Mouse (Mus musculus): ENCODE data around the gene Gm45808. TPM values are rescaled to one million over a fixed set of nuclear protein-coding genes. Genes with fewer than 3 reads are reported as not detected.
A peak's percentile ranks its signal among the peaks of the same experiment; 100 is the strongest.
"Not testable (repeated sequence)": the region's sequence is repeated elsewhere in the genome, so short reads cannot be mapped to it uniquely, and the experiment has no call there.

Gm45808 gene
- polyA plus RNA-seq (2015; fragmentation: Nextera tagmentation; extraction: Ambion mirVana), result not detected in 2 replicates

DNA sequence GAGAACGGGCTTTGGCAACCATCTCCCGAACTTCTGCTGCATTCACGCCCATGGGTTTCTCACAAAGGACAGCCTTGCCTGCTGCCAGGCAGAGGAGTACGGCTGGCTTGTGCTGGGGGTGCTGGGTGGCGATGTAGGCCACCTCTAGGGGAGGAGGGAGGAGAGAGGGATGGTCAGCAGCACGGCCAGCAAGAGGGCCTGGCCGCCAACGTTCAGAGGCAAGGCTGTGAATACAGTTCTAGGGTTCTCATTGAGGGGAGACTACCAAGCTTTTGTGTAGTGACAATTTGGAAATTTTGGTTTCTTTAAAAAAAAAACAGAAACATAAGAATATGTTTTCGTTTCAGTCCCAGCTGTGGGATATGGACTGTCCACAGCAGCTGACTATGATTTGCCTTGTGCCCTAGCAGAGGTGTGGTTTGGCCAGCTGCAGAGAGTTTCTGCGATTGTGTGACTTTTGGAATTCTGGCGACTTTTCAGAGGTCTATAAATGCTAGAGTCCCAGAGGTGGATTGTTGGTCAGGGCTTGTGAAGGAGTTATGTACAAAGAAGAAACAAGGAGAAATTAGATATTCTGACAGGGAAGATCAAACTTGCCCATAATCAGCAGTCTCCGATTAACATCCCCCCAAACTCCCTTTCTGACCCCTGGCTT is at the start of gene Gm45808:
Gene Gm45808, minus strand, starts transcription at position 51 of the 655 bp plus-strand sequence.
- 85% methylated on average over 12 of the region's 12 CpGs for WGBS
- H3K27me3 ChIP-seq (replicated peaks; ENCODE audit: control insufficient read depth, insufficient read depth, low read length), result no peaks in the 10 kb centered on the region
- no peak within 1 kb of the TSS for H3K4me3 ChIP-seq (ENCODE audit: low read length)
- no peaks in the 10 kb centered on the region for H3K36me3 ChIP-seq (ENCODE audit: control insufficient read depth, insufficient read depth, low read length)
- no peak within 1 kb of the TSS for H3K27ac ChIP-seq (ENCODE audit: low read length)
- no peak for ATAC-seq
- H3K9me3 ChIP-seq (ENCODE audit: control insufficient read depth, low read length), result no peaks in the 10 kb centered on the region
- no peak within 1 kb of the TSS for H3K9ac ChIP-seq (ENCODE audit: low read depth, low read length)
- H3K4me1 ChIP-seq (ENCODE audit: control insufficient read depth, insufficient read depth, low read length), result peaks cover 22% of the 10 kb centered on the region
- H3K4me2 ChIP-seq (ENCODE audit: low read depth, low read length), result no peak within 1 kb of the TSS

DNA sequence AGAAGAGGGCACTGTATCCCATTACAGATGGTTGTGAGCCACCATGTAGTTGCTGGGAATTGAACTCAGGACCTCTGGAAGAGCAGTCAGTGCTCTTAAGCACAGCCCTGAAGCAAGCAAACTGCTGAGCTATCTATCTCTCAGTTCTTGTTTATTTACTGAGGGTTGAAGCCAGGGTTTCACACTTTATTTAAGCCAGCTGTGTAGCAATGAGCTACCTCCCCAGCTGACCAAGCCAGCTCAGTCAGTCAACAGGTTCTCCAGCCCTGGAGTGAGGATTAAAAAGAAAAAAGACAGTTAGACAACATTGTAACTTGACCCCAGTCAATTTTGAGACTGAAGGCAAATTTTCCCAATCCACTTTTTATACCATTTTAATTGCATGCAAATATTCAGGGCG is 49.1 kb upstream of the Gm45808 start:
- peaks cover 6% of the 10 kb centered on the region for H3K4me1 ChIP-seq (ENCODE audit: control insufficient read depth, insufficient read depth, low read length)
- no peaks in the 10 kb centered on the region for H3K36me3 ChIP-seq (ENCODE audit: control insufficient read depth, insufficient read depth, low read length)
- no peak overlapping the region for H3K9ac ChIP-seq (ENCODE audit: low read depth, low read length)
- H3K4me2 ChIP-seq (ENCODE audit: low read depth, low read length), result no peak overlapping the region
- WGBS, result 81% methylated on average over 1 of the region's 1 CpGs
- no peaks in the 10 kb centered on the region for H3K9me3 ChIP-seq (ENCODE audit: control insufficient read depth, low read length)
- H3K27me3 ChIP-seq (replicated peaks; ENCODE audit: control insufficient read depth, insufficient read depth, low read length), result no peaks in the 10 kb centered on the region
- no peak overlapping the region for H3K27ac ChIP-seq (ENCODE audit: low read length)
- ATAC-seq, result no peak
- no peak overlapping the region for H3K4me3 ChIP-seq (ENCODE audit: low read length)

DNA sequence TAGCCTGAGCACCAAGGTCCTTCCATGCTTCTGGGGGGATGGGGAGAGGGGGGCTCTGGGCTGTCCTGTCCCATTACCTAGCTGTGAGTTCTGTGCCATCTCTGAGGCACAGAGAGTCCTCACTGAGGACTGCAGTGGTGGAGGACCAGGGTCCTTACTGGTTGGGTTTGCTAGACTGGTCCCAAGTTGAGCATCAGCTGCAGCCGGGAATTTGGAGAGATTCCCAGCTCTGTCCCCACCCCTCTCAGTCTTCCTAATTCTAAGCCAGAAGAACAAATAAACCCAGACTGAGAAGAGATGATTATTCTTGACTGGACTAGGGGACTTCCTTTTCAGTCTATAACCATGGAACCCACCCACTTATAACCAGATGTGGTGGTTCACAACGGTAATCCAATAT is 44.0 kb upstream of the Gm45808 start:
- Histone ChIP-seq H3K4me1 (ENCODE audit: control insufficient read depth, insufficient read depth, low read length) (peaks cover 11% of the 10 kb centered on the region; the same call in 1 of the 2 replicates), H3K9me3 (ENCODE audit: control insufficient read depth, low read length) (no peaks in the 10 kb centered on the region), H3K4me3 (ENCODE audit: low read length) (no peak overlapping the region), H3K27ac (ENCODE audit: low read length) (no peak overlapping the region; the same call in 1 of the 2 replicates), H3K36me3 (ENCODE audit: control insufficient read depth, insufficient read depth, low read length) (no peaks in the 10 kb centered on the region), H3K4me2 (ENCODE audit: low read depth, low read length) (no peak overlapping the region), H3K27me3 (replicated peaks; ENCODE audit: control insufficient read depth, insufficient read depth, low read length) (no peaks in the 10 kb centered on the region), H3K9ac (ENCODE audit: low read depth, low read length) (peak overlapping the region; percentile 29; the same call in 1 of the 2 replicates)
- ATAC-seq, result no peak
- WGBS, result 51% methylated on average over 2 of the region's 2 CpGs

GRCm38 (mm10) chr7:45529461-45529860 is 42.9 kb upstream of the Gm45808 start:
- Histone ChIP-seq H3K4me1 (ENCODE audit: control insufficient read depth, insufficient read depth, low read length) (peaks cover 21% of the 10 kb centered on the region), H3K4me3 (ENCODE audit: low read length) (no peak overlapping the region), H3K9me3 (ENCODE audit: control insufficient read depth, low read length) (no peaks in the 10 kb centered on the region), H3K4me2 (ENCODE audit: low read depth, low read length) (no peak overlapping the region; the same call in 1 of the 2 replicates), H3K36me3 (ENCODE audit: control insufficient read depth, insufficient read depth, low read length) (no peaks in the 10 kb centered on the region), H3K27ac (ENCODE audit: low read length) (no peak overlapping the region; the same call in 1 of the 2 replicates), H3K27me3 (replicated peaks; ENCODE audit: control insufficient read depth, insufficient read depth, low read length) (no peaks in the 10 kb centered on the region), H3K9ac (ENCODE audit: low read depth, low read length) (peak overlapping the region; percentile 55)
- no peak for ATAC-seq
- WGBS, result 21% methylated on average over 6 of the region's 6 CpGs

DNA sequence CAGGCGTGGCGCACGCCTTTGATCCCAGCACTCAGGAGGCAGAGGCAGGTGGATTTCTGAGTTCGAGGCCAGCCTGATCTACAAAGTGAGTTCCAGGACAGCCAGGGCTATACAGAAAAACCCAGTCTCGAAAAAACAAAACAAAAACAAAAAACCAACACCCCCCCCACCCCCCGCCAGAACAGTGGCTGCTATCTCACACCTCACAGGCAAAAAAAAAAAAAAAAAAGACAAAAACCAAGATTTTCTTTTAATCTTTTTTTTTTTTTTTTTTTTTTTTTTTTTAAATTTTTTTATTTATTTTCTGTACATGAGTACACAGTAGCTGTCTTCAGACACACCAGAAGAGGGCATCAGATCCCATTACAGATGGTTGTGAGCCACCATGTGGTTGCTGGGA is 40.6 kb upstream of the Gm45808 start:
- not testable (repeated sequence) for H3K4me3 ChIP-seq (ENCODE audit: low read length); H3K9me3 ChIP-seq (ENCODE audit: control insufficient read depth, low read length); H3K4me2 ChIP-seq (ENCODE audit: low read depth, low read length); H3K36me3 ChIP-seq (ENCODE audit: control insufficient read depth, insufficient read depth, low read length); ATAC-seq; H3K27me3 ChIP-seq (replicated peaks; ENCODE audit: control insufficient read depth, insufficient read depth, low read length); H3K9ac ChIP-seq (ENCODE audit: low read depth, low read length)
- 89% methylated on average over 6 of the region's 6 CpGs for WGBS
- H3K27ac ChIP-seq (ENCODE audit: low read length), result 0 out of 2 replicates have a peak overlapping the region, but pooled peaks have one; percentile 3
- peaks cover 30% of the 10 kb centered on the region for H3K4me1 ChIP-seq (ENCODE audit: control insufficient read depth, insufficient read depth, low read length)

- Histone ChIP-seq H3K27me3 (replicated peaks; ENCODE audit: control insufficient read depth, insufficient read depth, low read length) (no peaks in the 10 kb centered on the region), H3K4me2 (ENCODE audit: low read depth, low read length) (peak overlapping the region; percentile 93), H3K4me1 (ENCODE audit: control insufficient read depth, insufficient read depth, low read length) (peaks cover 30% of the 10 kb centered on the region), H3K27ac (ENCODE audit: low read length) (peak overlapping the region; percentile 95), H3K9me3 (ENCODE audit: control insufficient read depth, low read length) (no peaks in the 10 kb centered on the region), H3K9ac (ENCODE audit: low read depth, low read length) (peak overlapping the region; percentile 97), H3K4me3 (ENCODE audit: low read length) (peak overlapping the region; percentile 87), H3K36me3 (ENCODE audit: control insufficient read depth, insufficient read depth, low read length) (no peaks in the 10 kb centered on the region)
- peak; percentile 17; the same call in 1 of the 2 replicates for ATAC-seq
- WGBS, result 22% methylated on average over 7 of the region's 7 CpGs
Observed at GRCm38 (mm10) chr7:45526474-45527120, 40.0 kb upstream of the Gm45808 start.

DNA sequence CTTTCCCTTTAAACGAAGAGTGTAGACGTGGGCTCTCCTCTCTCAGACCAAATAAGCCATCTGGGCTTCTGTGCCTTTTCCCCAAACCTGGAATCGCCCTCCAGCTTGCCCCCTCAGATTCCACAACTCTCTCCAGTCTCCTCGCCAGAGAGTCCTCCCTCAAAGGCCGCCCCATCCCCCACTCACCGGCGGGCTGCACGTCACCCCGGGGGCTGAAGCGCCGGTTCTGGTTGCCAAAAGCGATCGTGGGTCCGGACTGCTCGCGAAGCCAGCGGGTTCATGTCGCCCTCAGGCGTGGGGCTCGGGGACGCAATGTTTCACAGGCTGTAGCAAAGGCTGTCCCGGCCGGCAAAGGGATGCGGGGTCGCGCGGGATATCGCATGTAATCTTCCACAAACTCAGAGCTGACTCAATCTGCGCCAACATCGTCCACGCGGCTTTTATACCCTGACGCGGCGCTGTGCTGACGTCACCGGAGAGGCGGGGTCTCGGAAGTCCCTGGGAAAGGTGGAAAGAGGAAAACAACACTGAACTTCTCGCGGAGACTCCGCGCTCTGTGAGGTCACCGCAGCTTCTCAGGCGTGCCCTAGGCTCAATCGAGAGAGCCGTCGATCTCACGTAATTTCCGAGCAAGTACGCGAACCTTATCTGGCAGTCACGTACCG is 39.3 kb upstream of the Gm45808 start, which contains the start of the genes Ppp1r15a and Plekha4:
Gene Ppp1r15a, minus strand, starts transcription at position 460 of the 665 bp plus-strand sequence.
Gene Plekha4, plus strand, starts transcription at position 522 of the 665 bp plus-strand sequence.
- no peaks in the 10 kb centered on the region for H3K9me3 ChIP-seq (ENCODE audit: control insufficient read depth, low read length)
- peak within 1 kb of the TSS; percentile 97 for H3K9ac ChIP-seq (ENCODE audit: low read depth, low read length)
- H3K4me3 ChIP-seq (ENCODE audit: low read length), result peak within 1 kb of the TSS; percentile 87
- WGBS, result under 1% methylated on average over 54 of the region's 54 CpGs
- peak within 1 kb of the TSS; percentile 95 for H3K27ac ChIP-seq (ENCODE audit: low read length)
- H3K4me1 ChIP-seq (ENCODE audit: control insufficient read depth, insufficient read depth, low read length), result peaks cover 30% of the 10 kb centered on the region
- H3K4me2 ChIP-seq (ENCODE audit: low read depth, low read length), result peak within 1 kb of the TSS; percentile 93
- H3K27me3 ChIP-seq (replicated peaks; ENCODE audit: control insufficient read depth, insufficient read depth, low read length), result no peaks in the 10 kb centered on the region
- peak; percentile 87 for ATAC-seq
- no peaks in the 10 kb centered on the region for H3K36me3 ChIP-seq (ENCODE audit: control insufficient read depth, insufficient read depth, low read length)

- no peak for ATAC-seq
- peaks cover 24% of the 10 kb centered on the region for H3K4me1 ChIP-seq (ENCODE audit: control insufficient read depth, insufficient read depth, low read length)
Observed at GRCm38 (mm10) chr7:45524841-45525621, 38.4 kb upstream of the Gm45808 start.

More at GRCm38 (mm10) chr7:45524841-45525621, 38.4 kb upstream of the Gm45808 start:
- H3K27me3 ChIP-seq (replicated peaks; ENCODE audit: control insufficient read depth, insufficient read depth, low read length), result no peaks in the 10 kb centered on the region
- H3K4me2 ChIP-seq (ENCODE audit: low read depth, low read length), result peak overlapping the region; percentile 93
- H3K36me3 ChIP-seq (ENCODE audit: control insufficient read depth, insufficient read depth, low read length), result no peaks in the 10 kb centered on the region
- peak overlapping the region; percentile 97 for H3K9ac ChIP-seq (ENCODE audit: low read depth, low read length)
- H3K9me3 ChIP-seq (ENCODE audit: control insufficient read depth, low read length), result no peaks in the 10 kb centered on the region
- H3K27ac ChIP-seq (ENCODE audit: low read length), result peak overlapping the region; percentile 95
- H3K4me3 ChIP-seq (ENCODE audit: low read length), result peak overlapping the region; percentile 87
- WGBS, result 25% methylated on average over 12 of the region's 12 CpGs

Measured in intestine, embryonic 16.5 days (tissue).